Mouse (Mus musculus) C2C12 (cell line): ENCODE results near the gene Aatf. TPM values are rescaled to one million over a fixed set of nuclear protein-coding genes. Genes with fewer than 3 reads are reported as not detected.

Source experiments
- H3K27me3 ChIP-seq: one replicate; pipeline ENCODE4 v1.6.1; 2011; ENCODE audit not compliant: control insufficient read depth, insufficient read depth, insufficient read length
- H3K36me3 ChIP-seq: one replicate; pipeline ENCODE4 v1.6.1; 2011; ENCODE audit not compliant: control insufficient read depth, insufficient read depth
- H3K4me3 ChIP-seq: one replicate; pipeline ENCODE4 v1.5.1; 2011; ENCODE audit warnings: mild to moderate bottlenecking, control low read depth; ENCODE audit not compliant: poor library complexity, insufficient read depth, severe bottlenecking
- H3K79me2 ChIP-seq: one replicate; pipeline ENCODE4 v1.6.1; 2011; ENCODE audit not compliant: control insufficient read depth, insufficient read depth
- H3K79me3 ChIP-seq: one replicate; pipeline ENCODE4 v1.6.1; 2011; ENCODE audit warnings: low read depth, control low read depth
- H3ac ChIP-seq: one replicate; pipeline ENCODE3; 2011; ENCODE audit warnings: low read depth; ENCODE audit not compliant: control insufficient read depth, insufficient read length
- CEBPB ChIP-seq: IDR thresholded peaks from one replicate; pipeline ENCODE4 v1.6.1; 2011; ENCODE audit warnings: low read depth, mild to moderate bottlenecking, control low read depth, moderate library complexity
- CTCF ChIP-seq: IDR thresholded peaks from one replicate; pipeline ENCODE4 v1.5.1; 2011; ENCODE audit not compliant: control insufficient read depth, insufficient read depth, insufficient read length
- FOSL1 ChIP-seq: IDR thresholded peaks from one replicate; pipeline ENCODE4 v1.8.0; 2011; ENCODE audit warnings: mild to moderate bottlenecking, low read length; ENCODE audit not compliant: poor library complexity, insufficient read depth, severe bottlenecking
- MAX ChIP-seq: IDR thresholded peaks from one replicate; pipeline ENCODE4 v1.6.1; 2011; ENCODE audit warnings: mild to moderate bottlenecking, control low read depth
- MYOD1 ChIP-seq: IDR thresholded peaks from one replicate; pipeline ENCODE4 v1.6.1; 2011; ENCODE audit warnings: low read depth; ENCODE audit not compliant: control insufficient read depth, insufficient read length
- MYOG ChIP-seq: IDR thresholded peaks from one replicate; pipeline ENCODE4 v1.6.1; 2011; ENCODE audit not compliant: control insufficient read depth, insufficient read length; ENCODE audit errors: extremely low read depth
- USF1 ChIP-seq: IDR thresholded peaks from one replicate; pipeline ENCODE4 v1.6.1; 2011; ENCODE audit warnings: low read depth, mild to moderate bottlenecking, control low read depth, moderate library complexity
- polyA plus RNA-seq: library from polyadenylated mRNA; unstranded; fragments of >200 nt; fragmentation: generic; extraction: Trizol; gene quantifications from one replicate; pipeline ENCODE4 v1.2.1, GENCODE M21; 2012; ENCODE audit warnings: missing spikeins

Aatf gene
- polyA plus RNA-seq, 1 experiment = 38.6 TPM

DNA sequence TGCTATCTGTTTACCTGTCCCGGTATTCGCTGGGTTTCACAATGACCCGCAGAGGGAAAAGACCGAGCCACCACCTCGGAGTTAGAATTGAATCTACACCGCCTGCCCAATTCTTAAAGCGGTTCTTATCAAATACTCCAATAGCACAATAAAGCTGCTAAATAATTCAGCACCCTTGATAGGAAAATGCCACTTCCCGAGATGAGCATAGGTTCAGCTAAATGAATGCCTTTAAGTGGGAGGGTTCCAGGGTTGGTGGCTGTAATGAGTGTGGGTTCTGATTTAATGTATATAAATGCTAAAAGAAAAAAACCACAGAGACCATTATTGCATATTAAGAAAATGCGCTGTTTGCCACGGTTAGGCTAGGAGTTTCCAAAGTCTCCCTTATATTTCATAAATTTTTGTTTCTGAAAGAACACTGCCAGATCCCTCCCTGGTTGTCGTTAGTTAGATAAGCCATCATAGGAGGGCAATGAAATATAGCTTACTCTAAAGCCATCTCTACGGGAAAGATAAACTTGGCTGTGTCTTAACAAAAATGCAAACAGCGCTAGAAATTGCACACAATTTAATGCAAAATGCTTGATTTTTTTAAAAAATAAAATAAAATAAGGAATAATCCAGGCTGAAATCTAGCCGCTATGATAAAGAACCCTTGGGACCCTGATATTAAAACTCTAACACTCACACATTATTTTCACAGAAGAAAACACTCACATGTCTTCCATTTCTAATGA, 3.3 kb upstream of the Aatf start:
- Histone ChIP-seq H3K36me3 (peaks cover 4% of the 10 kb centered on the region), H3K79me3 (peaks cover 14% of the 10 kb centered on the region), H3ac (no peak overlapping the region), H3K4me3 (no peak overlapping the region), H3K79me2 (peaks cover 16% of the 10 kb centered on the region), H3K27me3 (peaks cover 44% of the 10 kb centered on the region)
- TF ChIP-seq USF1 (no peak), CTCF (no peak), MAX (no peak), MYOG (no peak), FOSL1 (no peak)

DNA sequence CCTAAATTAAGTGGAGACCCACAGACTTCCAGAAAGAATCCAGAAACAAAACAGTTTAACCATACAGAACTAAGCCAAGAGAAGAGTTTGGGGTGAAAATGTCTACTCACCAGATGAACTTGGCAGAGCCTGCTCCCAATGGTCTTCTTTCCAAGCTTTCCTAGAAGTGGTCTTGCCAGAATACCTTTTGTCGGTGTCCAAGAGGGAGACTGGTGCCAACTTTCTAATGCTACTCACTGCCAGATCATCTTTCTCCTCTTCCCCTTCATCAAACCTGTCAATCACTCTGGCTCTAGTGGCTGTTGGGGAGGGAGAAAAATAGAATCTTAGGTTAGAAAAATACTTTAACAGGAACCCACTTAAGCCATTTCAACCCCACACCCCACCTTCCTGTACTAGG, 1.3 kb downstream of the Aatf start:
- peak overlapping the region; percentile 84 for H3K4me3 ChIP-seq
- H3ac ChIP-seq = no peak overlapping the region
- peaks cover 44% of the 10 kb centered on the region for H3K36me3 ChIP-seq
- peaks cover 15% of the 10 kb centered on the region for H3K27me3 ChIP-seq
- peaks cover 26% of the 10 kb centered on the region for H3K79me3 ChIP-seq
- H3K79me2 ChIP-seq = peaks cover 46% of the 10 kb centered on the region
- TF ChIP-seq MYOD1 = no peak
- TF ChIP-seq MYOG = no peak
- no peak for TF ChIP-seq MAX
- no peak for TF ChIP-seq CTCF
- no peak for TF ChIP-seq USF1
- no peak for TF ChIP-seq FOSL1
- no peak for TF ChIP-seq CEBPB

DNA sequence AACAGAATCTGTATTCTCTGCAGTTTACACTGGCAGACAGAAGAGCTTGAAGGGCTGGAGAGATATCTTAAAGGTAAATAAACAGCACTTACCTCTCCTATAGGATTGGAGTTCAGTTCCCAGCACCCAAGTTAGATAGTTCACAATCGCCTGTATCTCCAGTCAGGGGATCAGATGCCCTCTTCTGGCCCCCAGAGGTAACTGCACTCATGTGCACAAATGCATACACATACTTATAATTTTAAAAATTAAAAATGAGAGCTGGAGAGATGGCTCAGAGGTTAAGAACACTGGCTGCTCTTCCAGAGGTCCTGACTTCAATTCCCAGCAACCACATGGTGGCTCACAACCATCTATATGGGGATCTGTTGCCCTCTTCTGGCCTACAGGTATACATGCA, 9.0 kb downstream of the Aatf start:
- H3K4me3 ChIP-seq = no peak overlapping the region
- H3ac ChIP-seq = no peak overlapping the region
- no peaks in the 10 kb centered on the region for H3K27me3 ChIP-seq
- H3K36me3 ChIP-seq = peaks cover 88% of the 10 kb centered on the region
- H3K79me2 ChIP-seq = peaks cover 32% of the 10 kb centered on the region
- H3K79me3 ChIP-seq = peaks cover 18% of the 10 kb centered on the region
- no peak for TF ChIP-seq MYOG
- no peak for TF ChIP-seq FOSL1
- TF ChIP-seq CTCF = no peak
- TF ChIP-seq CEBPB = no peak
- TF ChIP-seq MAX = no peak

DNA sequence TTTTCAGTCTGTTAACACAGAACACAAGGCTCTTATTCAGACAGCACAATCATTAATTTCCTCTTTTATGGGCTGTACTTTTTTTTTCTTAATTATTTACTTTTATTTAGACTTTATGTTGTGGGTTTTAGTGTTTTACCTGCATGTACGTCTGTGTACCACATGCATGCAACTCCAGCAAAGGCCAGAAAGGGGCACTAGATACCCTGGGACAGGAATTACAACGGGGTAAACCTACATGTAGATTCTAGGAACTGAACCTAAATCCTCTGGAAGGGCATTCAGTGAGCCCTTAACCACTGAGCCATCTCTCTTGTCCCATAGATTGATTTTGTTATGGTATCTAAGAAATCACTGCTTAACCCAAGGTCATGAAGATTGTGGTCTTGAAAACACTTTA, 15.4 kb downstream of the Aatf start:
- H3K79me2 ChIP-seq = peaks cover 24% of the 10 kb centered on the region
- H3K4me3 ChIP-seq = no peak overlapping the region
- peaks cover 56% of the 10 kb centered on the region for H3K36me3 ChIP-seq
- peaks cover 11% of the 10 kb centered on the region for H3K79me3 ChIP-seq
- H3K27me3 ChIP-seq = no peaks in the 10 kb centered on the region
- no peak overlapping the region for H3ac ChIP-seq
- TF ChIP-seq USF1 = no peak
- TF ChIP-seq CEBPB = no peak
- TF ChIP-seq MYOD1 = no peak
- no peak for TF ChIP-seq FOSL1
- TF ChIP-seq CTCF = no peak
- no peak for TF ChIP-seq MAX
- no peak for TF ChIP-seq MYOG

DNA sequence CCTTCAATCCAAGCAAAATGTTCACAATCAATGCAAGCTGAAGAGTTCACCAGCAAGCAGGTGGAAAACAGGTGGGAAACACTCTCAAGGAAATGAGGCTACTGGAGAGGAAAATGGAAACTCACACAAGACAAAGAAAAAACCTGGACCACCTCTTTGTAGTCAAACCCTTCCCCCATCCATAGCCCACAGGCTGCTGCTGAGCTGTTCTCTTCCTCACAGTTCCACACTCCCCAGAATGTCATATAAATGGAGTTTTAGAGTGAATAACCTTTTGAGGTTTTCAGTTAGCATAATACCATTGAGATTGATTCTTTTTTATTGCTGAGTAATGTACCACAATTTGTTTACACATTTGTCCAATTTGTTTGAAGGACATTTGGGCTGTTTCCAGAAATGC, 16.4 kb downstream of the Aatf start:
- Histone ChIP-seq H3K4me3 (no peak overlapping the region), H3ac (no peak overlapping the region), H3K79me2 (peaks cover 24% of the 10 kb centered on the region), H3K27me3 (no peaks in the 10 kb centered on the region), H3K36me3 (peaks cover 56% of the 10 kb centered on the region), H3K79me3 (peaks cover 13% of the 10 kb centered on the region)
- no peak for TF ChIP-seq MYOD1
- no peak for TF ChIP-seq MAX
- TF ChIP-seq CTCF = no peak
- no peak for TF ChIP-seq CEBPB
- no peak for TF ChIP-seq MYOG
- TF ChIP-seq FOSL1 = no peak
- TF ChIP-seq USF1 = no peak

DNA sequence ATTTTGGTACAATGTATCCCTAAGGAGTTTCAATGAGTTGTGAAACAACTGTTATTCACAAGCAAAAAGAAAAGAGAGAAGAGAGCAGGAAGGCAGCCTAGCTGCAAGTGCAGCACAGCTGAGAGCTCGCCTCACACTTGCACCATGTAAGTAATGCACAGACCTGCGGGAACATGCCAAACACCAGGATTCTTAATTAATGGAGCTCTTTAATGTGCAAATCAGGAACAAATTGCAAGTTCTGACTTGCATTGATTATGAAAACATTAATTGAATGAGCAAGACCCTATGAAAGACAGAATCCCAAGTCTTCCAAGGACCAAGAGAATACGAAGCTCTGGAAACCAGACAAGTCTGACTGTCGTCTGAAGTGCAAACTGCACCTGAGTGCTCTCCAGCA, 17.5 kb downstream of the Aatf start:
- Histone ChIP-seq H3K79me3 (peaks cover 13% of the 10 kb centered on the region), H3K79me2 (peaks cover 24% of the 10 kb centered on the region), H3ac (no peak overlapping the region), H3K36me3 (peaks cover 58% of the 10 kb centered on the region), H3K27me3 (no peaks in the 10 kb centered on the region), H3K4me3 (no peak overlapping the region)
- TF ChIP-seq FOSL1 (no peak), MAX (no peak), CTCF (no peak), MYOG (no peak), CEBPB (no peak), MYOD1 (no peak), USF1 (no peak)
